Mouse (Mus musculus) ovary, postnatal 14 days (tissue): ENCODE results near the gene 2200002D01Rik.
A peak's percentile ranks its signal among the peaks of the same experiment; 100 is the strongest.

Experiments used
- DNase-seq: peaks from one replicate; pipeline ENCODE4 v3.0.0; 2022; ENCODE audit warnings: low spot score

Gene 2200002D01Rik

GRCm38 (mm10) chr7:29279261-29279660 is 31.0 kb upstream of the 2200002D01Rik start:
- no peak for DNase-seq

DNA sequence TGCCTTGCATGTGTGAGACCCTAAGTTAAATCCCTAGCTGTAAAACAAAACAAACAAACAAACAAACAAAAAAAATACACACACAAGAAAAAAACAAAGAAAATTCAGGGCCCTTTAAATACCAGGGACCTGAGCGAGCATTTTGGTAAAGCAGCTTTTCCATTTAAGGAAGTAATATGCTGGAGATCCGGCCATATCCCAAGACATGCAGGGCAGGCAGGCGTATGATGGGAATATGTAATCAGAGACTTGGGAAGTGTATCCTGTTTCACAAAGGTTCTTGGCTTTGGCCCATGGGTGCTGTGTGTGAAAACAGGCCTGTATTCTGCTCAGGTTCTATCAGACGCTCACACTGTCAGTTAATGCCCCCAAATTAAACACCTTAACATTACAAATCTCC is 29.2 kb upstream of the 2200002D01Rik start:
- no peak for DNase-seq

GRCm38 (mm10) chr7:29276715-29277114 is 28.4 kb upstream of the 2200002D01Rik start:
- DNase-seq = no peak

GRCm38 (mm10) chr7:29271687-29272465 is 23.6 kb upstream of the 2200002D01Rik start:
- no peak for DNase-seq

GRCm38 (mm10) chr7:29270445-29270844 is 22.2 kb upstream of the 2200002D01Rik start:
- no peak for DNase-seq

DNA sequence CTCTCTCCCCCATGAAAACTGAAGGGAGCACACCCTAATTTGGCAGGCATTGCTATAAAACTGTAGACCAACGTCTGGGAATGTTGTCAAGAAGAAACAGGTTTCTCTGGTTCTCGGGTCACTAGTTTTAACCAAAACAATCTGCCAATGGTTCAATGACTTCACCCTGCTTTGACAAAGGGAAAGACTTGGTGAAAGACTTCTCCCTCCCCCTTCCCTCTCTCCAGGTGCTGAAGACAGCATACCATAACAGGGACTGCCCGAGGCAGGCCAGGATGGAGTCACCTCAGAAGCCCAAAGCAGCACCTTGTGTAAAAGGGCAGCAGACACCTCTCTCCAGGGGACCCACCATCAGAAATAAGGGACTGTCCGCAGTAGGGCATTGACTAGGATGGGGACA is 18.7 kb upstream of the 2200002D01Rik start:
- DNase-seq = no peak

DNA sequence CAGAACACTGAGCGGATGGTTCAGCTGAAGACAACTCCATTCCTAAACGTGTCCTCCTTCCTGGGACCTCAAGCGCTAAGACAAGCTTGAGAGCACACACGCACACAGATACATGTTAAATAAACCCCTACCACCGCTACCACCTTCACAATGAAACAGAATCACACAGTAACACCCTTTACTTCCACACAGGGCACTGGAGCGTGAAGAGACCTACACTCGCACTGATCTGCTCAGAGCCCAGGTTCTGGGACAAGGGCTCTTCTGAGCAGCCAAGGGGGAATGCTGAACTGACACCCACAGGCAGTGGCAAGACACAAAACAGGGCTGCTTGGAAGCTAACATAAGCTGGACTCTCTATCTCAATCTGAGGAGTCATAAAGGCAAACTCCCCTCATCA is 17.4 kb upstream of the 2200002D01Rik start:
- DNase-seq = no peak

- no peak for DNase-seq
Observed at GRCm38 (mm10) chr7:29263831-29264230, 15.6 kb upstream of the 2200002D01Rik start.

GRCm38 (mm10) chr7:29262151-29262550 is 13.9 kb upstream of the 2200002D01Rik start:
- no peak for DNase-seq

DNA sequence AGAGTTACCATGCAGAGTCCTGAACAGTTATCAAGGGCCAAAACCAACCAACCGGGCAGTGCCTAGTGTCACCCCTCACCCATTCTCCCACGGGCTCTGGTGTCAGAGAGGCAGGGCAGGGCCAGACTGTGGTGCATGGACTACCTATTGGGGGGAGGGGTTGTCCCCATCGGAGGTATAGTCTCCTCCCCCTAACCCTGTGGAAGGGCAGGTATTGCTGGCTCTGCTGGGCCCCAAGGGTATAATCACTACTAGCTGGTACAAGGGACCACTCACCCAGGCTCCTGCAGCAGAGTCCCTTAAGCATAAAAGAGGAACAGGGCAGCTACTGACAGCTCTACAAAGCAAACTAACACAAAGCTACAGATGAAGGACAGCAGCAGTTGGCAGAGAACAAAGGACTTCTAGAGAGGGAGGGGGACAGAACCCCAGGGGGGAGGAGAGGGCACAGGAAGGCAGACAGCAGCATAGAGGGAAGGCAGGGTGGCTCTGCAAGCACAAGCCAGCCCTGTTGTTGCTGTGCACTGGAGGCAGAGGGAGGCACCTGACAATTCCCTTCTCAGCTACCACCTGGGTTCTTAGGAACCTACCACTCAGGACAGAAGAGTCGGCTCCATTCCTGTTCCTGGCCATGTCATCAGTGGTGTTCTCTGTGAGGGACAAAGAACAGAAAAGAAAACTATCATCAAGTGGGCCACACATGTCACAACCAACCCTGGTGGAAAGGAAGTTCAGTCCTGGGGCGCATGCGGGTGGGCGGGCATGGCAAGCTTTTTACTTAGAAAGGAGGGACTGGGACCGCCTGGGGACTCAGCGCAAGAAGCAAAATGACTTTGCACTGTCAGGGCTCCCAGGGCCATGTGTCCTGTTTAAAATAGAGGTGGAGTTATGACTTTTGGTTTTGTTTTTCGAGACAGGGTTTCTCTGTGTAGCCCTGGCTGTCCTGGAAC is 11.8 kb upstream of the 2200002D01Rik start:
- no peak for DNase-seq

GRCm38 (mm10) chr7:29257368-29257767 is 9.1 kb upstream of the 2200002D01Rik start:
- DNase-seq = no peak

- no peak for DNase-seq
Observed at GRCm38 (mm10) chr7:29255875-29256274, 7.6 kb upstream of the 2200002D01Rik start.

GRCm38 (mm10) chr7:29253842-29254241 is 5.6 kb upstream of the 2200002D01Rik start:
- no peak for DNase-seq

DNA sequence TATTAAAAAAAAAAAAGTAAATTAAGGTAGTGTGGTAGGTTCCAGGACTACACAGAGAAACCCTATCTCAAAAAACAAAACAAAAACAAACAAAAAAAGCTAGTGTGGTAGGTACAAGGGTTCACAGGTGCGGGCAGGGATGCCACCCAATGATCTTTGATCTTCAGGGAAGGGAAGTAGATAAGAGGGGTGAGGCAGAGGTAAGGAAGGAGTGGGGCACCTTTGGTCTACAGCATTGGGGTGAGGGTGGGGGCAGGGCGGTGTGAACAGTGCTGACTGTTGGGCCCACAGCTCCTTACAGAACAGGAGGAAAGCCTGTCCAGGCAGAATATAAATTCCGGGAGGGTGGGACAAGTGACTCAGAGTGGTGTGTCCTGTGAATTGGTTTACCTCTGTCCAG is 2.9 kb upstream of the 2200002D01Rik start:
- no peak for DNase-seq

DNA sequence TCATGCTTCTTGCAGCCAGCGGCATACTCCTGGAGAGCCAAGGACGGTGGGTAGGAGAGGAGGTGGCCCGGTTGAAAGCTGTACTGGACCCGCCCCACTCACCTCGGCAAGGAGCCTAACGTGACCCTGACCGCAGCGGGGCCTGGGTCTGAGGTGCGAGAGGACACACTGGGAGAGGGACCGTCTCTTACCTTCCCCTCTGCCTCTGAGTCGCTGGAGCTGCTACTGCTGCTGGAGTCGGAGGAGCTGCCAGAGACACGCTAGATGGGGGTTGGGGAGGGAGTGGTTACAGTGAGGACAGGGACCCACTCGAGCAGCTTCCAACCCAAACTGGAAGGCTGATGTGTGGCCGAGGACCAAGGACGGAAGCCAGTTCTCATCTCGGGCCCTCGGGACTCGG is 560 bp downstream of the 2200002D01Rik start:
- DNase-seq = no peak

- DNase-seq = peak; percentile 90
Observed at GRCm38 (mm10) chr7:29247314-29247700, 959 bp downstream of the 2200002D01Rik start.

GRCm38 (mm10) chr7:29246619-29247313 is 1.5 kb downstream of the 2200002D01Rik start:
- DNase-seq = no peak

- DNase-seq = no peak
Observed at GRCm38 (mm10) chr7:29246015-29246414, 2.3 kb downstream of the 2200002D01Rik start.

DNA sequence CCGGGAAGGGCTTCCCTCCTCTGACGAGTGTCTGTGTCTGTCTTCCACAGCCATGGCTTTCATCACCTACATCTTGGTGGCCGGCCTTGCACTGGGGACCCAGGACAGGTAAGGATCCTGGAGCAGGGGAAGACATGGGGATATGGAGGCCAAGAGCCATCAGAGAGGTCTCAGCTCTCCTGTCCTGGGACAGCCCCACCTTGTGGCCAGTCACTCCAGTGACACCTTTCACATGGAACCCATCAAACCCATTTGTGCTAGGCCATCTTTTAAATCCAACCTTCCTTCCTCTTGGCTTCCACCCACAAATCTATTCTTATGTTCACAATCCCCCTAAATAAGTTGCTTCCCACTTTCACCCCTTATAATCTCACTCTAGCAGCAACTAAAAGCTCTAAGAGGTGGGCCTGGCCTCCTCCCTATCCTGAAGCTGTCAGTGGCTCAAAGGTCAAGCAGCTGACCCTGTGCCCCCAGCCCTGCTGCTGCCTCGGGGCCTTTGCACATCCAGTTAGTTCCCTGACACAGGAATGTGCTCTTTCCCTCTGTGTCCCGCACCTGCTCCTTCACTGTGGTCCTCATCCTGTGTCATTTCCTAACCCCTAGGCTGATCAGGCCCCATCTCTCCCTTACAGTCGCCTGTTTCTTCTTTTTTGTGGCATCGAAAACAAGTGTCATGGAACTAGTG is 3.4 kb downstream of the 2200002D01Rik start:
- DNase-seq = no peak

- DNase-seq = peak; percentile 90
Observed at GRCm38 (mm10) chr7:29238019-29238967, 10.0 kb downstream of the 2200002D01Rik start, which contains the start of gene Yif1b. TSS of gene Yif1b (plus strand) at chr7:29238329.
